Mouse (Mus musculus): ENCODE measurements at regions not wholly inside any gene's neighbourhood (a gene's known extent, or its start where the extent isn't known, plus 50 kb on each side); places are given as distances from the start of the nearest gene placed in this dataset.

DNA sequence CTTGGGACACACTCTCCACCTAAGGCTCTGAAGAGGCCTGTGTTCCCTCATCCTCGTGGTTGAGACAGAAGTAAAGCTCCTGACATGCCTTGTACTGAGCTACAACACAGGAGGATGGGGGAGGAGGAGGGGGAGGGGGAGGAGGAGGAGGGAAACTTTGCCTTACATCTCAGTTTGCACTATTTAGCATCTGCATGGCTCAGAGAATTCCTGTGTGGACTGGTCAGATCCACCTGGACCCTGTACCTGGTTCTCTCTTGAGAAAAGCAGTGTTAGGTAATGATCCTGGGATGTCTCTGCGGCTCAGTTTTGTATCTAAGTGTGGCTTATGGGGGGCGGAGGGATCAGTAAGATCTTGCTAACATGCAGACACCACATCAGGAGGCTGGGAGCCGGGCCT, 102.2 kb upstream of the Sulf2 start:
- no peak overlapping the region for H3K27ac ChIP-seq (ENCODE audit: low read depth, low read length)
- DNase-seq (ENCODE audit: low spot score, missing footprints) (no peak), ATAC-seq (ENCODE audit: low FRiP score) (no peak)
- no peaks in the 10 kb centered on the region for H3K9me3 ChIP-seq (ENCODE audit: control insufficient read depth, low read length)
- H3K27me3 ChIP-seq (ENCODE audit: control insufficient read depth, insufficient read depth, low read length) = peaks cover 2% of the 10 kb centered on the region; the same call in 1 of the 2 replicates
- H3K4me3 ChIP-seq (ENCODE audit: low read depth, low read length) = no peak overlapping the region
- H3K4me1 ChIP-seq (ENCODE audit: control insufficient read depth, insufficient read depth, low read length) = peaks cover 17% of the 10 kb centered on the region
- no peak overlapping the region for H3K9ac ChIP-seq (ENCODE audit: low read length)
- 66% methylated on average over 4 of the region's 4 CpGs for WGBS
- no peak overlapping the region for H3K4me2 ChIP-seq
- H3K36me3 ChIP-seq (ENCODE audit: control insufficient read depth, insufficient read depth, low read length) = no peaks in the 10 kb centered on the region

DNA sequence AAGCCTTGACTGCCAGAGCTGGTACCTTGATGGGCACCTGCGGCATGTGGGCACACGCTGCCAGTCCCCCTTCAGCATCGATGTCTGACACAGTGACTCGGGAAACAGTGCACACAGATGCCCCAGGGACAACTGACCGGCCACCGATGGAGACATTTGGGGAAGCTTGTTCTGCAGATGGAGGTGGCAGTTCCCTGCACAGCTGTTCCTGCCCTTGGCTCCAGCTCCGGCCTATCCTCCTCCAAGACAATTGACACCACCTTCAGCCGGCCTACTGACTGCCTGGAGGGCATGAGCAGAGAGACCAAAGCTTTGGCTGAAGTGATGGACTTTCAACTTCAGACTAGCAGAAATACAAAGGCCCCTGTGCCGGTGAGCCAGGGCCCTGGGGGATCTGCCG, 100.7 kb upstream of the Sulf2 start:
- ATAC-seq (ENCODE audit: low FRiP score) = no peak
- no peak for DNase-seq (ENCODE audit: low spot score, missing footprints)
- no peaks in the 10 kb centered on the region for H3K9me3 ChIP-seq (ENCODE audit: control insufficient read depth, low read length)
- no peak overlapping the region for H3K27ac ChIP-seq (ENCODE audit: low read depth, low read length)
- H3K9ac ChIP-seq (ENCODE audit: low read length) = no peak overlapping the region
- H3K27me3 ChIP-seq (ENCODE audit: control insufficient read depth, insufficient read depth, low read length) = peaks cover 2% of the 10 kb centered on the region; the same call in 1 of the 2 replicates
- 89% methylated on average over 10 of the region's 10 CpGs for WGBS
- H3K36me3 ChIP-seq (ENCODE audit: control insufficient read depth, insufficient read depth, low read length) = no peaks in the 10 kb centered on the region
- no peak overlapping the region for H3K4me3 ChIP-seq (ENCODE audit: low read depth, low read length)
- no peak overlapping the region for H3K4me2 ChIP-seq
- H3K4me1 ChIP-seq (ENCODE audit: control insufficient read depth, insufficient read depth, low read length) = peaks cover 13% of the 10 kb centered on the region

GRCm38 (mm10) chr2:166254581-166254980, 99.1 kb upstream of the Sulf2 start:
- Histone ChIP-seq H3K4me1 (ENCODE audit: control insufficient read depth, insufficient read depth, low read length) (peaks cover 13% of the 10 kb centered on the region), H3K36me3 (ENCODE audit: control insufficient read depth, insufficient read depth, low read length) (no peaks in the 10 kb centered on the region), H3K27me3 (ENCODE audit: control insufficient read depth, insufficient read depth, low read length) (no peaks in the 10 kb centered on the region), H3K9me3 (ENCODE audit: control insufficient read depth, low read length) (no peaks in the 10 kb centered on the region), H3K4me3 (ENCODE audit: low read depth, low read length) (no peak overlapping the region), H3K27ac (ENCODE audit: low read depth, low read length) (no peak overlapping the region; the same call in 1 of the 2 replicates), H3K9ac (ENCODE audit: low read length) (no peak overlapping the region), H3K4me2 (no peak overlapping the region)
- 74% methylated on average over 6 of the region's 6 CpGs for WGBS
- DNase-seq (ENCODE audit: low spot score, missing footprints) (no peak), ATAC-seq (ENCODE audit: low FRiP score) (no peak)

GRCm38 (mm10) chr2:166252107-166252506, 96.6 kb upstream of the Sulf2 start:
- no peak overlapping the region for H3K4me3 ChIP-seq (ENCODE audit: low read depth, low read length)
- WGBS = 89% methylated on average over 3 of the region's 3 CpGs
- DNase-seq (ENCODE audit: low spot score, missing footprints) = no peak

DNA sequence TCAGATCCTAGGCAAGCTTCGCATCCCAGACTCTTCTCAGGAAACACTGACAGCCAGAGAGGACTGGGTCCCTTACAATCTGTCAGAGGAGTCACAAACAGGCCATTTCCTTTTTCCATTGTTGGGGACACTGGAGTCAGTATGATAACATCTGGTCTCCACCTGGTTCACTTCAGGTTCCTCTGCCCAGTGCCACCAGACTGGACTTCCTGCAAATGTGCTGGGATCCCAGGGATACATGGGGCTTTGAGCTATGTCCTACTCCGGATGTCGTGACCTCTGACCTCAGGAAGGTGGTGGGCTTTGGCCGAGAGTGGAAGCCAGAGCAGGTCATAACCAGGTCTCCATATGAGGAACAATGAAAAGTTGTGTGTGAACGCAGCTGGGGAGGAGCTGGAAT, 96.0 kb upstream of the Sulf2 start:
- Histone ChIP-seq H3K9ac (ENCODE audit: low read length) (no peak overlapping the region), H3K27ac (ENCODE audit: low read depth, low read length) (no peak overlapping the region), H3K4me3 (ENCODE audit: low read depth, low read length) (no peak overlapping the region), H3K9me3 (ENCODE audit: control insufficient read depth, low read length) (no peaks in the 10 kb centered on the region), H3K36me3 (ENCODE audit: control insufficient read depth, insufficient read depth, low read length) (no peaks in the 10 kb centered on the region), H3K4me1 (ENCODE audit: control insufficient read depth, insufficient read depth, low read length) (0 out of 2 replicates have a peak, but pooled peaks cover 3% of the 10 kb centered on the region), H3K4me2 (no peak overlapping the region), H3K27me3 (ENCODE audit: control insufficient read depth, insufficient read depth, low read length) (no peaks in the 10 kb centered on the region)
- 72% methylated on average over 5 of the region's 5 CpGs for WGBS
- ATAC-seq (ENCODE audit: low FRiP score) (no peak), DNase-seq (ENCODE audit: low spot score, missing footprints) (no peak)

More at GRCm38 (mm10) chr2:166252107-166252506, 96.6 kb upstream of the Sulf2 start:
- no peak overlapping the region for H3K27ac ChIP-seq (ENCODE audit: low read depth, low read length)
- H3K36me3 ChIP-seq (ENCODE audit: control insufficient read depth, insufficient read depth, low read length) = no peaks in the 10 kb centered on the region
- H3K9me3 ChIP-seq (ENCODE audit: control insufficient read depth, low read length) = no peaks in the 10 kb centered on the region
- H3K4me1 ChIP-seq (ENCODE audit: control insufficient read depth, insufficient read depth, low read length) = 0 out of 2 replicates have a peak, but pooled peaks cover 3% of the 10 kb centered on the region
- no peak overlapping the region for H3K9ac ChIP-seq (ENCODE audit: low read length)
- H3K4me2 ChIP-seq = no peak overlapping the region
- ATAC-seq (ENCODE audit: low FRiP score) = no peak
- H3K27me3 ChIP-seq (ENCODE audit: control insufficient read depth, insufficient read depth, low read length) = no peaks in the 10 kb centered on the region

DNA sequence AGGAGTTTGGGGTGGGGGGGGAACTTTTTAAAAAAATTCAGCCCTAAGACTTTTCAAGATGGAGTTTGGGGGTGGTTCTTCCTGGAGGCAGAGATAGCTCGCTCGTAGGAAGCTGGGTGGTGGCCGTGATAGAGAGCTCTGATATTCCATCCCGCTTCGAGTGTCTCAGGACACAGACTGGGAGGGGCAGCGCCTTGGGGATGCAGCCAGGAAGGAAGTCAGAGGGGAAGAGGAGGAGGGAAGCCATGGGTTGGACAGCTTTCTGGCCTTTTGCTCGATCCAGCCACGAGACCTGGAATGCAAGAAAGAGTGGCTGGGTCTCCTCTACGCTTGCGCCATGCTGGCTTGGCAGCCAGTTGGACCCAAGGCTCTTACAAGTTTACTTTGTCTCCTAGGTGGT, 95.1 kb upstream of the Sulf2 start:
- no peak overlapping the region for H3K27ac ChIP-seq (ENCODE audit: low read depth, low read length)
- no peak overlapping the region for H3K4me2 ChIP-seq
- 93% methylated on average over 10 of the region's 10 CpGs for WGBS
- ATAC-seq (ENCODE audit: low FRiP score) = no peak
- H3K9me3 ChIP-seq (ENCODE audit: control insufficient read depth, low read length) = no peaks in the 10 kb centered on the region
- no peak for DNase-seq (ENCODE audit: low spot score, missing footprints)
- H3K4me1 ChIP-seq (ENCODE audit: control insufficient read depth, insufficient read depth, low read length) = 0 out of 2 replicates have a peak, but pooled peaks cover 3% of the 10 kb centered on the region
- H3K4me3 ChIP-seq (ENCODE audit: low read depth, low read length) = no peak overlapping the region
- H3K27me3 ChIP-seq (ENCODE audit: control insufficient read depth, insufficient read depth, low read length) = no peaks in the 10 kb centered on the region
- H3K9ac ChIP-seq (ENCODE audit: low read length) = no peak overlapping the region
- no peaks in the 10 kb centered on the region for H3K36me3 ChIP-seq (ENCODE audit: control insufficient read depth, insufficient read depth, low read length)

- WGBS = 67% methylated on average over 7 of the region's 7 CpGs
- Histone ChIP-seq H3K9me3 (ENCODE audit: control insufficient read depth, low read length) (no peaks in the 10 kb centered on the region), H3K27ac (ENCODE audit: low read depth, low read length) (no peak overlapping the region), H3K27me3 (ENCODE audit: control insufficient read depth, insufficient read depth, low read length) (no peaks in the 10 kb centered on the region), H3K4me3 (ENCODE audit: low read depth, low read length) (no peak overlapping the region), H3K4me1 (ENCODE audit: control insufficient read depth, insufficient read depth, low read length) (no peaks in the 10 kb centered on the region), H3K4me2 (no peak overlapping the region), H3K36me3 (ENCODE audit: control insufficient read depth, insufficient read depth, low read length) (no peaks in the 10 kb centered on the region), H3K9ac (ENCODE audit: low read length) (no peak overlapping the region)
- ATAC-seq (ENCODE audit: low FRiP score) (no peak), DNase-seq (ENCODE audit: low spot score, missing footprints) (no peak)
Observed at GRCm38 (mm10) chr2:166249338-166249950, 94.0 kb upstream of the Sulf2 start.

- no peaks in the 10 kb centered on the region for H3K9me3 ChIP-seq (ENCODE audit: control insufficient read depth, low read length)
- H3K4me2 ChIP-seq = no peak overlapping the region
- ATAC-seq (ENCODE audit: low FRiP score) (no peak), DNase-seq (ENCODE audit: low spot score, missing footprints) (no peak)
- H3K4me3 ChIP-seq (ENCODE audit: low read depth, low read length) = no peak overlapping the region
- H3K27ac ChIP-seq (ENCODE audit: low read depth, low read length) = no peak overlapping the region
- H3K4me1 ChIP-seq (ENCODE audit: control insufficient read depth, insufficient read depth, low read length) = no peaks in the 10 kb centered on the region
- H3K9ac ChIP-seq (ENCODE audit: low read length) = no peak overlapping the region
- no peaks in the 10 kb centered on the region for H3K27me3 ChIP-seq (ENCODE audit: control insufficient read depth, insufficient read depth, low read length)
- H3K36me3 ChIP-seq (ENCODE audit: control insufficient read depth, insufficient read depth, low read length) = no peaks in the 10 kb centered on the region
- 84% methylated on average over 17 of the region's 17 CpGs for WGBS
Observed at GRCm38 (mm10) chr2:166246401-166247189, 91.1 kb upstream of the Sulf2 start.

DNA sequence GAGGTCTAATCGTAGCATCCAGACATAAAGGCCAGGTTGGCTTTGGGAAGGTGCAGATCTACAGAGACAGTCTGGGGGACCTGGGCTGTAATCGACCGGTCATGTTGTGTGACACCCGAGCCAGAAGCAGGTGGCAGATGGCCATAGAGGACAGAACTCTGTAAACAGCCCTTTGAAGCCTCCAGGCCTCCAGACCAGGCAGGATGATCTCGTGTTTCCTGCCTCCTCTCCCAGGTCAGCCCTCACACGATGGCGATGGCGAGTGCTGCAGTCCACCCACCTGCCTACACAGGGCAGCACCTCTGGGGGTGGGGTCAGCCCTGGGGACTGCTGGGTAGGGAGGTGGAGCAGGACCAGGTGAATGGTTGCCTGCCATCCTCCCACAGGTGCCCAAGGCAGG, 89.8 kb upstream of the Sulf2 start:
- no peaks in the 10 kb centered on the region for H3K36me3 ChIP-seq (ENCODE audit: control insufficient read depth, insufficient read depth, low read length)
- no peak overlapping the region for H3K4me3 ChIP-seq (ENCODE audit: low read depth, low read length)
- no peaks in the 10 kb centered on the region for H3K4me1 ChIP-seq (ENCODE audit: control insufficient read depth, insufficient read depth, low read length)
- DNase-seq (ENCODE audit: low spot score, missing footprints) = no peak
- no peak overlapping the region for H3K4me2 ChIP-seq
- no peak overlapping the region for H3K9ac ChIP-seq (ENCODE audit: low read length)
- no peaks in the 10 kb centered on the region for H3K27me3 ChIP-seq (ENCODE audit: control insufficient read depth, insufficient read depth, low read length)
- no peak overlapping the region for H3K27ac ChIP-seq (ENCODE audit: low read depth, low read length)
- H3K9me3 ChIP-seq (ENCODE audit: control insufficient read depth, low read length) = no peaks in the 10 kb centered on the region
- ATAC-seq (ENCODE audit: low FRiP score) = no peak
- 67% methylated on average over 8 of the region's 8 CpGs for WGBS

Data from midbrain, embryonic 11.5 days (tissue).